Mouse (Mus musculus): ENCODE measurements at regions not wholly inside any gene's neighbourhood (a gene's known extent, or its start where the extent isn't known, plus 50 kb on each side); places are given as distances from the start of the nearest gene placed in this dataset.
A peak's percentile ranks its signal among the peaks of the same experiment; 100 is the strongest.

DNA sequence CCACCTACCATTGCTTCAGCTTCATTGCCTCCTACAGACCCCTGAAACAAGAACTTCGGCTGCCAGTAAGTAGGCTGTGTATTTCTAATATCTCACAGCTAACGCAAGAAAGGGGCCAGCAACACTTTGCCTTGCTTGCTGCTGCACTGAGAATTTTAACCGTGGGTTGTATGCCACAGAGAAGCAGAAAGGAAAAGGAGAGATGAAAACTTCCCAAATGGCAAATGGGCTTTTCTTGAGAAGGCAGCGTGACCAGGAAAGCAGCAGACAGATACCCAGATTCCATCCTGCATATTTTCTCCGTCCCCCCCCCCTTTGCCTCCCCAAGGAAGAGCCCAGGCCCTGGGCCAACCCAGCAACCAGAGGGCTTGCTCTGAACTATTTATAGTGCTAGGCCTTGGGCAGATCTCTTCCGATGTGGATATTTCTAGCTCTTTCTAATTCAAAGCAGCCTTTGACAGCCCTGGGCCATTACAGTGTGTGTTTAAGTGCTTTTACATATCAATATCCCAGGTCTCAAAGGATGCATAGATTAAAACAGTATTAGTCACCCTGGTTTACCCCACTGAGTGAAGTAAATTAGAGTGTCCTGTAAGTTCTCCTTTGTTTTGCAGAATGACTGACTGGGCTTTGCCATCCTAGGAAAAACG, 107.0 kb downstream of the Cartpt start:
- peak; percentile 36 for DNase-seq (ENCODE audit: low spot score)
- H3K4me3 ChIP-seq (replicated peaks; ENCODE audit: low read length): no peak overlapping the region
- no peak for ATAC-seq (ENCODE audit: low FRiP score, low read depth)
- no peak overlapping the region for H3K4me2 ChIP-seq (replicated peaks; ENCODE audit: low read depth, low read length, severe bottlenecking)
- 45% methylated on average over 7 of the region's 7 CpGs for WGBS
- TF ChIP-seq POLR2A (IDR thresholded peaks at IDR 0.05; ENCODE audit: borderline replicate concordance, extremely low read depth, insufficient read depth, insufficient read length): no peak
- peaks cover 26% of the 10 kb centered on the region for H3K4me1 ChIP-seq (ENCODE audit: control insufficient read depth, insufficient read depth, low read length)
- no peak overlapping the region for H3K27ac ChIP-seq (replicated peaks; ENCODE audit: low read depth, low read length)
- H3K36me3 ChIP-seq (ENCODE audit: control insufficient read depth, insufficient read depth, low read length): no peaks in the 10 kb centered on the region
- H3K27me3 ChIP-seq (ENCODE audit: control insufficient read depth, insufficient read depth, low read length): no peaks in the 10 kb centered on the region
- no peak overlapping the region for H3K9ac ChIP-seq (ENCODE audit: low read depth, low read length, severe bottlenecking)
- H3K9me3 ChIP-seq (ENCODE audit: control insufficient read depth, low read length): no peaks in the 10 kb centered on the region

DNA sequence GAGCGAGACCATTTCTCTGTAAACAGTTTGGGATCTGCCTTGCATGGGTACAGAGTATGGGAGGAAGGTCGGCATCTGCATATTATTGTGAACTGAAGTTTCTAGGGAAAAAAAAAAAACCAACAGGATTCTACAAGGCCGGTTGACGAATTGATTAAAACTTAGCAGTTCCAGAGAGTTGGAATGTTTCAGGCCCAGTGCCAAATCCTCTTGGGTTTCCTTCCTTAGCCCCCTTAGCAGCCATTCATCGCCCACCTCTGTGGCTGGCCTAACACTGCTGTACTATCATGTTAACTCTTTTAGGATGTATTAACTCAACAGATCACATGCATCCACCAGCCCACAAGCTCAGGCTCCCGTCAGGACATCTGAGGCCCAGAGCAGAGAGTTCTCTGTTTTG, 107.9 kb downstream of the Cartpt start:
- Histone ChIP-seq H3K4me3 (replicated peaks; ENCODE audit: low read length) (no peak overlapping the region), H3K4me2 (replicated peaks; ENCODE audit: low read depth, low read length, severe bottlenecking) (no peak overlapping the region), H3K9me3 (ENCODE audit: control insufficient read depth, low read length) (no peaks in the 10 kb centered on the region), H3K4me1 (ENCODE audit: control insufficient read depth, insufficient read depth, low read length) (peaks cover 26% of the 10 kb centered on the region), H3K27me3 (ENCODE audit: control insufficient read depth, insufficient read depth, low read length) (no peaks in the 10 kb centered on the region), H3K9ac (ENCODE audit: low read depth, low read length, severe bottlenecking) (no peak overlapping the region), H3K36me3 (ENCODE audit: control insufficient read depth, insufficient read depth, low read length) (no peaks in the 10 kb centered on the region), H3K27ac (replicated peaks; ENCODE audit: low read depth, low read length) (0 out of 2 replicates have a peak overlapping the region, but pooled peaks have one; percentile 22)
- 48% methylated on average over 6 of the region's 6 CpGs for WGBS
- ATAC-seq (ENCODE audit: low FRiP score, low read depth) (peak; percentile 26; the same call in 1 of the 2 replicates), DNase-seq (ENCODE audit: low spot score) (peak; percentile 66)
- TF ChIP-seq POLR2A (IDR thresholded peaks at IDR 0.05; ENCODE audit: borderline replicate concordance, extremely low read depth, insufficient read depth, insufficient read length): no peak

DNA sequence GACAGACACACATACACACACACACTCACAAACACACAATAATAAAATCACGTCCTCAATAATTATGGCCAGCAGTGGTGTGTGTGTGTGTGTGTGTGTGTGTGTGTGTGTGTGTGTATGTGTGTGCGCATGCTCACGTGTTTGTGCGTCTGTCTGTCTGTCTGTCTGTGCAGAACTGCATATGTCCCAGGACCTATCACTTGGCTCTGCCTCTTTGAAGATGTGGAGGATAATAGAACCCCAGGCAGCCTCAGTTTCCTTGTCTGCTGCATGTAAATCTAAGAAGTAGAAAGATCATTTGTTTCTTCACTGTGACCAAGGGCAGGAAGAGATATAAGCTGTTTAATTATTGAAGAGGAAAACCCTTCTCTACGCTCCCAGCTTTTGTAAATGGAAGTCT, 109.9 kb downstream of the Cartpt start:
- no peak for TF ChIP-seq POLR2A (IDR thresholded peaks at IDR 0.05; ENCODE audit: borderline replicate concordance, extremely low read depth, insufficient read depth, insufficient read length)
- 87% methylated on average over 5 of the region's 5 CpGs for WGBS
- Histone ChIP-seq H3K36me3 (ENCODE audit: control insufficient read depth, insufficient read depth, low read length) (no peaks in the 10 kb centered on the region), H3K27me3 (ENCODE audit: control insufficient read depth, insufficient read depth, low read length) (no peaks in the 10 kb centered on the region), H3K27ac (replicated peaks; ENCODE audit: low read depth, low read length) (no peak overlapping the region), H3K4me2 (replicated peaks; ENCODE audit: low read depth, low read length, severe bottlenecking) (no peak overlapping the region), H3K4me3 (replicated peaks; ENCODE audit: low read length) (no peak overlapping the region), H3K4me1 (ENCODE audit: control insufficient read depth, insufficient read depth, low read length) (peaks cover 26% of the 10 kb centered on the region), H3K9ac (ENCODE audit: low read depth, low read length, severe bottlenecking) (no peak overlapping the region), H3K9me3 (ENCODE audit: control insufficient read depth, low read length) (no peaks in the 10 kb centered on the region)
- DNase-seq (ENCODE audit: low spot score) (no peak), ATAC-seq (ENCODE audit: low FRiP score, low read depth) (no peak)

GRCm38 (mm10) chr13:99787760-99788159, 113.1 kb downstream of the Cartpt start:
- no peak overlapping the region for H3K9ac ChIP-seq (ENCODE audit: low read depth, low read length, severe bottlenecking)
- no peak overlapping the region for H3K4me2 ChIP-seq (replicated peaks; ENCODE audit: low read depth, low read length, severe bottlenecking)
- no peak for TF ChIP-seq POLR2A (IDR thresholded peaks at IDR 0.05; ENCODE audit: borderline replicate concordance, extremely low read depth, insufficient read depth, insufficient read length)
- DNase-seq (ENCODE audit: low spot score): no peak
- peaks cover 13% of the 10 kb centered on the region for H3K4me1 ChIP-seq (ENCODE audit: control insufficient read depth, insufficient read depth, low read length)
- no peaks in the 10 kb centered on the region for H3K36me3 ChIP-seq (ENCODE audit: control insufficient read depth, insufficient read depth, low read length)
- ATAC-seq (ENCODE audit: low FRiP score, low read depth): no peak
- no peaks in the 10 kb centered on the region for H3K27me3 ChIP-seq (ENCODE audit: control insufficient read depth, insufficient read depth, low read length)
- H3K4me3 ChIP-seq (replicated peaks; ENCODE audit: low read length): no peak overlapping the region
- WGBS: 66% methylated on average over 4 of the region's 4 CpGs
- no peak overlapping the region for H3K27ac ChIP-seq (replicated peaks; ENCODE audit: low read depth, low read length)
- no peaks in the 10 kb centered on the region for H3K9me3 ChIP-seq (ENCODE audit: control insufficient read depth, low read length)

- WGBS: 83% methylated on average over 4 of the region's 4 CpGs
- Histone ChIP-seq H3K4me2 (replicated peaks; ENCODE audit: low read depth, low read length, severe bottlenecking) (no peak overlapping the region), H3K36me3 (ENCODE audit: control insufficient read depth, insufficient read depth, low read length) (no peaks in the 10 kb centered on the region), H3K27me3 (ENCODE audit: control insufficient read depth, insufficient read depth, low read length) (no peaks in the 10 kb centered on the region), H3K9ac (ENCODE audit: low read depth, low read length, severe bottlenecking) (no peak overlapping the region), H3K27ac (replicated peaks; ENCODE audit: low read depth, low read length) (no peak overlapping the region), H3K9me3 (ENCODE audit: control insufficient read depth, low read length) (no peaks in the 10 kb centered on the region), H3K4me1 (ENCODE audit: control insufficient read depth, insufficient read depth, low read length) (peaks cover 21% of the 10 kb centered on the region), H3K4me3 (replicated peaks; ENCODE audit: low read length) (no peak overlapping the region)
- DNase-seq (ENCODE audit: low spot score): no peak
- ATAC-seq (ENCODE audit: low FRiP score, low read depth): no peak
- TF ChIP-seq POLR2A (IDR thresholded peaks at IDR 0.05; ENCODE audit: borderline replicate concordance, extremely low read depth, insufficient read depth, insufficient read length): no peak
These were observed 115.5 kb downstream of the Cartpt start for GRCm38 (mm10) chr13:99785427-99785826.

Data from limb, embryonic 14.5 days (tissue).